Comparison of ENCODE assay signal across 7 mouse cellular contexts in genomic region chr5:136755696-136756095, GRCm38 (mm10).
DNase-seq lines count a peak whose midpoint lies in the region.

No protein-coding gene starts in this region.

- peak; percentile 44 for DNase-seq in right cerebral cortex, adult 18-20 months
- no peak for DNase-seq in right cerebral cortex, postnatal 36 days (ENCODE audit: low spot score in 2 of 2)
- peak; percentile 85 for DNase-seq in adrenal gland, postnatal 10 days
- DNase-seq in embryo, embryonic 11.5 days (ENCODE audit: low read depth, low spot score): peak; percentile 38
- peak; percentile 80 for DNase-seq in kidney, postnatal 10 days
- peak; percentile 27 to 50 for DNase-seq in lung, adult 18-20 months
- peak; percentile 92 for DNase-seq in right cerebral cortex, postnatal 4 days

Comparison
In these comparisons a context has a peak if more than half of its experiments do, and no peak if none do; other contexts are left out.
1. DNase-seq: peak in right cerebral cortex, adult 18-20 months (single experiment), adrenal gland, postnatal 10 days (single experiment), embryo, embryonic 11.5 days (single experiment), kidney, postnatal 10 days (single experiment), lung, adult 18-20 months (2 of 2) and right cerebral cortex, postnatal 4 days (single experiment); none in right cerebral cortex, postnatal 36 days (0 of 2).